ENCODE assay signal across 24 mouse cellular contexts in genomic region chr1:72186151-72186550, GRCm38 (mm10). TPM values are rescaled to one million over a fixed set of nuclear protein-coding genes. Genes with fewer than 3 reads are reported as not detected.
DNase-seq lines count a peak whose midpoint lies in the region; ATAC-seq and TF ChIP-seq lines count a peak whose summit lies in the region.
"Had no signal": no experiment of that assay in that cellular context is flagged by ENCODE, and none has a peak within 500 bp of the region (broad histone marks: within the 10 kb centered on the region; RNA-seq: fewer than 3 reads in every experiment).

No protein-coding gene starts in this region.

- H3K36me3 ChIP-seq in embryonic facial prominence, embryonic 12.5 days: no peaks in the 10 kb centered on the region
- no peaks in the 10 kb centered on the region for H3K36me3 ChIP-seq in embryonic facial prominence, embryonic 10.5 days (replicated peaks)
- H3K36me3 ChIP-seq in kidney, adult 2 months (ENCODE audit: control insufficient read depth, insufficient read depth, low read length): no peaks in the 10 kb centered on the region
- H3K36me3 ChIP-seq in stomach, embryonic 16.5 days (ENCODE audit: control insufficient read depth, insufficient read depth, low read length): no peaks in the 10 kb centered on the region
- H3K36me3 ChIP-seq: embryonic facial prominence, embryonic 13.5 days; forebrain, embryonic 10.5 days; heart, embryonic 10.5 days; heart, embryonic 13.5 days had no signal

- H3K9me3 ChIP-seq in embryonic facial prominence, embryonic 12.5 days: no peaks in the 10 kb centered on the region
- H3K9me3 ChIP-seq in embryonic facial prominence, embryonic 10.5 days: no peaks in the 10 kb centered on the region
- no peaks in the 10 kb centered on the region for H3K9me3 ChIP-seq in stomach, embryonic 16.5 days (replicated peaks; ENCODE audit: control insufficient read depth, low read length)
- H3K9me3 ChIP-seq: embryonic facial prominence, embryonic 13.5 days; forebrain, embryonic 10.5 days; forebrain, embryonic 13.5 days; heart, embryonic 10.5 days; heart, embryonic 13.5 days had no signal

- WGBS in embryonic facial prominence, embryonic 12.5 days: 72% methylated on average over 5 of the region's 5 CpGs
- 80% methylated on average over 5 of the region's 5 CpGs for WGBS in embryonic facial prominence, embryonic 10.5 days
- 79% methylated on average over 5 of the region's 5 CpGs for WGBS in kidney, adult 2 months
- 60% methylated on average over 5 of the region's 5 CpGs for WGBS in stomach, embryonic 16.5 days

- DNase-seq in embryonic facial prominence, embryonic 10.5 days (ENCODE audit: low spot score): no peak
- peak; percentile 5 for DNase-seq in kidney, postnatal 14 days
- DNase-seq in kidney, adult 2 months: no peak
- DNase-seq in heart, adult 11 months: no peak
- DNase-seq: adrenal gland, postnatal 10 days; adrenal gland, postnatal 36 days; cerebellum, adult 18-20 months; cerebellum, adult 9-10 months; cerebellum, postnatal 14 days; gastrocnemius, postnatal 14 days; heart, adult 2 months; heart, postnatal 14 days; heart, postnatal 4 days had no signal

- H3K27me3 ChIP-seq in embryonic facial prominence, embryonic 12.5 days: no peaks in the 10 kb centered on the region
- no peaks in the 10 kb centered on the region for H3K27me3 ChIP-seq in embryonic facial prominence, embryonic 10.5 days (replicated peaks; ENCODE audit: low read depth, poor library complexity, severe bottlenecking)
- no peaks in the 10 kb centered on the region for H3K27me3 ChIP-seq in kidney, adult 2 months (replicated peaks; ENCODE audit: control insufficient read depth, insufficient read depth, low read length)
- H3K27me3 ChIP-seq in stomach, embryonic 16.5 days (ENCODE audit: control insufficient read depth, insufficient read depth, low read length): no peaks in the 10 kb centered on the region
- H3K27me3 ChIP-seq: embryonic facial prominence, embryonic 13.5 days; forebrain, embryonic 13.5 days; heart, embryonic 13.5 days had no signal

- H3K4me1 ChIP-seq in embryonic facial prominence, embryonic 12.5 days: peaks cover 10% of the 10 kb centered on the region
- H3K4me1 ChIP-seq in embryonic facial prominence, embryonic 10.5 days: peaks cover 18% of the 10 kb centered on the region
- peaks cover 7% of the 10 kb centered on the region; the same call in 1 of the 2 replicates for H3K4me1 ChIP-seq in kidney, adult 2 months (ENCODE audit: control insufficient read depth, insufficient read depth, low read length)
- peaks cover 12% of the 10 kb centered on the region; the same call in 1 of the 2 replicates for H3K4me1 ChIP-seq in stomach, embryonic 16.5 days (ENCODE audit: control insufficient read depth, insufficient read depth, low read length)

- no peak for TF ChIP-seq CTCF in kidney, adult 2 months (conservative IDR thresholded peaks at IDR 0.05; ENCODE audit: insufficient read depth, insufficient read length, low read depth, low read length)

- no peak overlapping the region for H3K9ac ChIP-seq in embryonic facial prominence, embryonic 12.5 days
- no peak overlapping the region for H3K9ac ChIP-seq in stomach, embryonic 16.5 days (ENCODE audit: low read length)
- H3K9ac ChIP-seq: embryonic facial prominence, embryonic 13.5 days; forebrain, embryonic 13.5 days; heart, embryonic 13.5 days; hindbrain, embryonic 14.5 days had no signal

- ATAC-seq in embryonic facial prominence, embryonic 12.5 days (ENCODE audit: insufficient number of reproducible peaks, insufficient read depth, low FRiP score, low TSS enrichment): no peak
- ATAC-seq in stomach, embryonic 16.5 days (ENCODE audit: insufficient read depth, low FRiP score): no peak
- ATAC-seq: forebrain, embryonic 13.5 days; forebrain, embryonic 16.5 days; hindbrain, postnatal 0 days; inflammation-experienced regulatory T-cells, adult 6 months had no signal

- 0 out of 2 replicates have a peak overlapping the region, but pooled peaks have one; percentile 11 for H3K27ac ChIP-seq in embryonic facial prominence, embryonic 12.5 days
- H3K27ac ChIP-seq in embryonic facial prominence, embryonic 10.5 days (replicated peaks): no peak overlapping the region
- no peak overlapping the region for H3K27ac ChIP-seq in kidney, adult 2 months (ENCODE audit: insufficient read depth, low read depth, low read length)
- H3K27ac ChIP-seq in stomach, embryonic 16.5 days (ENCODE audit: low read length): peak overlapping the region; percentile 21; the same call in 1 of the 2 replicates
- H3K27ac ChIP-seq: embryonic facial prominence, embryonic 13.5 days; forebrain, embryonic 10.5 days; forebrain, embryonic 13.5 days; heart, adult 2 months; heart, embryonic 10.5 days; heart, embryonic 13.5 days; hindbrain, embryonic 14.5 days; hindbrain, postnatal 0 days had no signal

- H3K4me3 ChIP-seq in embryonic facial prominence, embryonic 12.5 days: no peak overlapping the region
- H3K4me3 ChIP-seq in embryonic facial prominence, embryonic 10.5 days: no peak overlapping the region
- H3K4me3 ChIP-seq in kidney, adult 2 months (ENCODE audit: insufficient read depth, low read depth, low read length): no peak overlapping the region
- H3K4me3 ChIP-seq in stomach, embryonic 16.5 days (replicated peaks; ENCODE audit: low read length): no peak overlapping the region
- H3K4me3 ChIP-seq: embryonic facial prominence, embryonic 13.5 days; forebrain, embryonic 10.5 days; forebrain, embryonic 13.5 days; heart, adult 2 months; heart, embryonic 10.5 days; heart, embryonic 13.5 days had no signal

- no peak overlapping the region for H3K4me2 ChIP-seq in embryonic facial prominence, embryonic 12.5 days (replicated peaks)
- H3K4me2 ChIP-seq in stomach, embryonic 16.5 days (ENCODE audit: low read depth, low read length): no peak overlapping the region
- H3K4me2 ChIP-seq: embryonic facial prominence, embryonic 13.5 days; forebrain, embryonic 13.5 days; heart, embryonic 13.5 days; hindbrain, embryonic 14.5 days had no signal

- no peak for TF ChIP-seq POLR2A in kidney, adult 2 months (IDR thresholded peaks at IDR 0.05; ENCODE audit: low read depth, low read length)

RNA-seq across cellular contexts. Expression of gene Mreg, which starts 26.0 kb away (rescaled TPM):
- 13.3 and 15.6 TPM in 2 replicates for polyA plus RNA-seq in embryonic facial prominence, embryonic 12.5 days (2016; fragmentation: Nextera tagmentation; extraction: Ambion mirVana)
- 20.3 and 21.1 TPM in 2 replicates for polyA plus RNA-seq in embryonic facial prominence, embryonic 10.5 days (2016; fragmentation: Nextera tagmentation; extraction: Ambion mirVana)
- polyA plus RNA-seq in kidney, adult 2 months (2012; rRNA removed): 2.3 and 3.2 TPM in 2 replicates
- 12.4 and 14.4 TPM in 2 replicates for polyA plus RNA-seq in stomach, embryonic 16.5 days (2015; fragmentation: Nextera tagmentation; extraction: Ambion mirVana)

Comparison
In these comparisons a context has a peak if more than half of its experiments do, and no peak if none do; other contexts are left out.
1. H3K27ac ChIP-seq: peak in embryonic facial prominence, embryonic 12.5 days (single experiment) and stomach, embryonic 16.5 days (single experiment); none in embryonic facial prominence, embryonic 10.5 days (single experiment) and kidney, adult 2 months (single experiment).